In the genomic region with DNA sequence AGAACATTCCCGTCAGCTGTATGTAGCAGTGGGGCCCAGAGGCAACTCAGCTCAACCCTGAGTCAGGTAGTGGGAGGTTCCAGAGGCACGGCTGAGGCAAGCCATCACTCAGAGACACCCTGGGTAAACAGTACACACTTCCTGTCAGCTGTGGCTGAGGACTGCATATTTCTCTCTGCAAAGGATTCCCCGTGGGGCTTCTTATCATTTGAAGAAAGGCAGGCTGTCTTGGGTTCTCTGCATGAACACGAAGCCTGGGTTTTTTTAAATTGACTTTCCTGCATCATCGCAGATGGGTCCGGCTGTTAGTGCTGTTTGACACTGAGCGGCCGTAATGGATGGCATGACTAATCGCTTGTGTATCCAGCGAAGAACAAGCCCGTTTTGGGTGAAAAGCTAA, we compare ENCODE assay signal across 9 mouse cellular contexts. TPM values are rescaled to one million over a fixed set of nuclear protein-coding genes. Genes with fewer than 3 reads are reported as not detected.
A peak's percentile ranks its signal among the peaks of the same experiment; 100 is the strongest.
DNase-seq lines count a peak whose midpoint lies in the region; ATAC-seq and TF ChIP-seq lines count a peak whose summit lies in the region.
"Had no signal": no experiment of that assay in that cellular context is flagged by ENCODE, and none has a peak within 500 bp of the region (broad histone marks: within the 10 kb centered on the region; RNA-seq: fewer than 3 reads in every experiment).

No protein-coding gene starts in this region.

- no peak overlapping the region for H3K9ac ChIP-seq in heart, postnatal 0 days (replicated peaks; ENCODE audit: low read depth, low read length)
- H3K9ac ChIP-seq: embryonic facial prominence, embryonic 13.5 days had no signal

- H3K9me3 ChIP-seq in heart, postnatal 0 days (replicated peaks; ENCODE audit: control insufficient read depth, low read length): 0 out of 2 replicates have a peak, but pooled peaks cover 5% of the 10 kb centered on the region
- H3K9me3 ChIP-seq: embryonic facial prominence, embryonic 13.5 days had no signal

- TF ChIP-seq EP300 in heart, postnatal 0 days (IDR thresholded peaks at IDR 0.05; ENCODE audit: low read depth): no peak

- DNase-seq in CD8-positive naive resting alpha-beta T cell, adult 2 months (ENCODE audit: low read depth in 2 of 2, low spot score in 2 of 2): peak; percentile 8 to 16
- DNase-seq in adipocyte (ENCODE audit: low spot score): peak; percentile 7
- DNase-seq in heart, postnatal 0 days (ENCODE audit: low spot score): peak; percentile 64
- DNase-seq in lung, postnatal 25 days (ENCODE audit: low spot score): peak; percentile 3
- DNase-seq in thymus, postnatal 10 days (ENCODE audit: low spot score in 2 of 2): peak; percentile 44 to 56
- DNase-seq in gastrocnemius, adult 18-20 months (ENCODE audit: low spot score): no peak
- DNase-seq in layer of hippocampus, adult 9-10 months (ENCODE audit: low spot score): no peak
- DNase-seq in gastrocnemius, adult 8-10 months (ENCODE audit: low spot score in 2 of 2): no peak

- TF ChIP-seq CTCF in heart, postnatal 0 days (IDR thresholded peaks at IDR 0.05; ENCODE audit: low read depth): no peak

- ATAC-seq in heart, postnatal 0 days (ENCODE audit: insufficient read depth, low read depth): peak; percentile 72

- H3K4me2 ChIP-seq in heart, postnatal 0 days (ENCODE audit: low read depth, low read length): no peak overlapping the region
- H3K4me2 ChIP-seq: embryonic facial prominence, embryonic 13.5 days had no signal

- no peaks in the 10 kb centered on the region for H3K27me3 ChIP-seq in heart, postnatal 0 days (ENCODE audit: control insufficient read depth, insufficient read depth, low read length)
- H3K27me3 ChIP-seq: embryonic facial prominence, embryonic 13.5 days had no signal

- no peaks in the 10 kb centered on the region for H3K36me3 ChIP-seq in heart, postnatal 0 days (replicated peaks; ENCODE audit: control insufficient read depth, insufficient read depth, low read length)
- H3K36me3 ChIP-seq: embryonic facial prominence, embryonic 13.5 days had no signal

- WGBS in heart, postnatal 0 days: 36% methylated on average over 11 of the region's 11 CpGs

- no peak overlapping the region for H3K4me3 ChIP-seq in heart, postnatal 0 days (ENCODE audit: low read depth, low read length)
- H3K4me3 ChIP-seq: embryonic facial prominence, embryonic 13.5 days had no signal

- H3K27ac ChIP-seq in heart, postnatal 0 days (ENCODE audit: low read depth): no peak overlapping the region
- H3K27ac ChIP-seq: embryonic facial prominence, embryonic 13.5 days had no signal

- no peaks in the 10 kb centered on the region for H3K4me1 ChIP-seq in heart, postnatal 0 days (ENCODE audit: control insufficient read depth, insufficient read depth)

RNA-seq across cellular contexts. Expression of gene Bean1, which starts 21.3 kb away (rescaled TPM):
- 3.8 and 3.9 TPM in 2 replicates for total RNA-seq in heart, postnatal 0 days (2014; rRNA removed; ENCODE audit: low replicate concordance)
- polyA plus RNA-seq in heart, postnatal 0 days (2015; fragmentation: Nextera tagmentation; extraction: Ambion mirVana): 0.38 and 0.57 TPM in 2 replicates
- under 1 TPM; 0.25 to 0.59 TPM for total RNA-seq in gastrocnemius, adult 18-20 months (2021)
- under 1 TPM in 1 of 4 experiments, not detected in 3; 0.56 TPM for total RNA-seq in gastrocnemius, adult 8-10 months (2022)

RNA-seq across cellular contexts. Expression of gene Tk2, which starts 56.9 kb away (rescaled TPM):
- 6.3 and 10.7 TPM in 2 replicates for total RNA-seq in heart, postnatal 0 days (2014; rRNA removed; ENCODE audit: low replicate concordance)
- polyA plus RNA-seq in heart, postnatal 0 days (2015; fragmentation: Nextera tagmentation; extraction: Ambion mirVana): 7.7 and 9.9 TPM in 2 replicates
- 1 to 10 TPM; 4.0 to 4.1 TPM for total RNA-seq in gastrocnemius, adult 18-20 months (2021)
- total RNA-seq in gastrocnemius, adult 8-10 months (2022): 1 to 10 TPM; 2.9 to 4.2 (median 3.9) TPM

RNA-seq across cellular contexts. Expression of gene Cklf, which starts 59.2 kb away (rescaled TPM):
- total RNA-seq in heart, postnatal 0 days (2014; rRNA removed; ENCODE audit: low replicate concordance): 1.7 and 11.5 TPM in 2 replicates
- polyA plus RNA-seq in heart, postnatal 0 days (2015; fragmentation: Nextera tagmentation; extraction: Ambion mirVana): 13.3 and 15.0 TPM in 2 replicates
- total RNA-seq in gastrocnemius, adult 18-20 months (2021): 1 to 10 TPM in 1 of 2 experiments, under 1 TPM in 1; 0.74 to 2.3 TPM
- total RNA-seq in gastrocnemius, adult 8-10 months (2022): 1 to 10 TPM in 2 of 4 experiments, under 1 TPM in 2; 0.75 to 1.8 (median 1.2) TPM

Comparison
In these comparisons a context has a peak if more than half of its experiments do, and no peak if none do; other contexts are left out.
1. DNase-seq: peak in CD8-positive naive resting alpha-beta T cell, adult 2 months (2 of 2), adipocyte (single experiment), heart, postnatal 0 days (single experiment), lung, postnatal 25 days (single experiment) and thymus, postnatal 10 days (2 of 2); none in gastrocnemius, adult 18-20 months (single experiment), layer of hippocampus, adult 9-10 months (single experiment) and gastrocnemius, adult 8-10 months (0 of 2).